Mouse (Mus musculus): ENCODE data around the gene Abat. TPM values are rescaled to one million over a fixed set of nuclear protein-coding genes. Genes with fewer than 3 reads are reported as not detected.

The Abat gene
- polyA plus RNA-seq, 1 experiment from 2014 or later: 36.1 TPM

GRCm38 (mm10) chr16:8578326-8578725 lies 65.1 kb downstream of the Abat start:
- no peak overlapping the region for H3K4me3 ChIP-seq
- no peaks in the 10 kb centered on the region for H3K27me3 ChIP-seq
- ATAC-seq (ENCODE audit: low FRiP score, low read depth): no peak
- H3K9me3 ChIP-seq: peaks cover 8% of the 10 kb centered on the region
- no peak overlapping the region for H3K4me2 ChIP-seq (replicated peaks)
- no peak overlapping the region for H3K27ac ChIP-seq
- WGBS: 27% methylated on average over 4 of the region's 4 CpGs
- H3K36me3 ChIP-seq: peaks cover 47% of the 10 kb centered on the region
- no peaks in the 10 kb centered on the region for H3K4me1 ChIP-seq
- no peak overlapping the region for H3K9ac ChIP-seq

- no peak for ATAC-seq (ENCODE audit: low FRiP score, low read depth)
- Histone ChIP-seq H3K36me3 (peaks cover 44% of the 10 kb centered on the region), H3K4me3 (no peak overlapping the region), H3K9me3 (peaks cover 8% of the 10 kb centered on the region), H3K9ac (no peak overlapping the region), H3K4me1 (no peaks in the 10 kb centered on the region), H3K27me3 (no peaks in the 10 kb centered on the region), H3K4me2 (replicated peaks) (no peak overlapping the region), H3K27ac (no peak overlapping the region)
- WGBS: 79% methylated on average over 5 of the region's 5 CpGs
These were observed 66.3 kb downstream of the Abat start for GRCm38 (mm10) chr16:8579546-8579945.

- no peaks in the 10 kb centered on the region for H3K4me1 ChIP-seq
- no peak for ATAC-seq (ENCODE audit: low FRiP score, low read depth)
- no peak overlapping the region for H3K9ac ChIP-seq
- no peak overlapping the region for H3K4me2 ChIP-seq (replicated peaks)
- no peak overlapping the region for H3K27ac ChIP-seq
- no peaks in the 10 kb centered on the region for H3K27me3 ChIP-seq
- no peak overlapping the region for H3K4me3 ChIP-seq
- H3K9me3 ChIP-seq: peaks cover 8% of the 10 kb centered on the region
- H3K36me3 ChIP-seq: peaks cover 50% of the 10 kb centered on the region
- WGBS: 95% methylated on average over 6 of the region's 6 CpGs
These were observed 68.5 kb downstream of the Abat start for GRCm38 (mm10) chr16:8581661-8582239.

GRCm38 (mm10) chr16:8582579-8583295 lies 69.5 kb downstream of the Abat start:
- WGBS: 95% methylated on average over 5 of the region's 5 CpGs
- Histone ChIP-seq H3K36me3 (peaks cover 57% of the 10 kb centered on the region), H3K4me2 (replicated peaks) (no peak overlapping the region), H3K9ac (no peak overlapping the region), H3K27me3 (no peaks in the 10 kb centered on the region), H3K4me1 (no peaks in the 10 kb centered on the region), H3K9me3 (peaks cover 8% of the 10 kb centered on the region), H3K4me3 (no peak overlapping the region), H3K27ac (no peak overlapping the region)
- no peak for ATAC-seq (ENCODE audit: low FRiP score, low read depth)

GRCm38 (mm10) chr16:8584248-8584647 lies 71.0 kb downstream of the Abat start:
- peaks cover 60% of the 10 kb centered on the region for H3K36me3 ChIP-seq
- no peaks in the 10 kb centered on the region for H3K4me1 ChIP-seq
- H3K4me3 ChIP-seq: no peak overlapping the region

GRCm38 (mm10) chr16:8585056-8585455 lies 71.8 kb downstream of the Abat start:
- peaks cover 68% of the 10 kb centered on the region for H3K36me3 ChIP-seq
- H3K4me2 ChIP-seq (replicated peaks): no peak overlapping the region
- H3K27ac ChIP-seq: no peak overlapping the region
- ATAC-seq (ENCODE audit: low FRiP score, low read depth): no peak
- no peak overlapping the region for H3K9ac ChIP-seq
- no peaks in the 10 kb centered on the region for H3K27me3 ChIP-seq
- H3K4me1 ChIP-seq: no peaks in the 10 kb centered on the region
- 66% methylated on average over 5 of the region's 5 CpGs for WGBS
- H3K9me3 ChIP-seq: peaks cover 8% of the 10 kb centered on the region
- H3K4me3 ChIP-seq: no peak overlapping the region

More at GRCm38 (mm10) chr16:8584248-8584647, 71.0 kb downstream of the Abat start:
- WGBS: 92% methylated on average over 1 of the region's 1 CpGs
- Histone ChIP-seq H3K27ac (no peak overlapping the region), H3K4me2 (replicated peaks) (no peak overlapping the region), H3K27me3 (no peaks in the 10 kb centered on the region), H3K9ac (no peak overlapping the region), H3K9me3 (peaks cover 8% of the 10 kb centered on the region)
- ATAC-seq (ENCODE audit: low FRiP score, low read depth): no peak

GRCm38 (mm10) chr16:8595411-8595810 lies 82.2 kb downstream of the Abat start:
- Histone ChIP-seq H3K9me3 (no peaks in the 10 kb centered on the region), H3K4me1 (peaks cover 4% of the 10 kb centered on the region; the same call in 1 of the 2 replicates), H3K4me3 (no peak overlapping the region), H3K27me3 (no peaks in the 10 kb centered on the region), H3K27ac (no peak overlapping the region), H3K4me2 (replicated peaks) (no peak overlapping the region), H3K36me3 (peaks cover 14% of the 10 kb centered on the region; the same call in 1 of the 2 replicates), H3K9ac (no peak overlapping the region)
- ATAC-seq (ENCODE audit: low FRiP score, low read depth): no peak
- WGBS: 82% methylated on average over 4 of the region's 4 CpGs

GRCm38 (mm10) chr16:8596336-8596735 lies 83.1 kb downstream of the Abat start:
- H3K4me1 ChIP-seq: peaks cover 4% of the 10 kb centered on the region; the same call in 1 of the 2 replicates
- no peak overlapping the region for H3K4me3 ChIP-seq
- no peak for ATAC-seq (ENCODE audit: low FRiP score, low read depth)
- H3K9me3 ChIP-seq: no peaks in the 10 kb centered on the region
- no peaks in the 10 kb centered on the region for H3K27me3 ChIP-seq
- H3K27ac ChIP-seq: no peak overlapping the region
- H3K9ac ChIP-seq: no peak overlapping the region
- peaks cover 17% of the 10 kb centered on the region for H3K36me3 ChIP-seq
- H3K4me2 ChIP-seq (replicated peaks): no peak overlapping the region
- 79% methylated on average over 4 of the region's 4 CpGs for WGBS

GRCm38 (mm10) chr16:8597516-8597915 lies 84.3 kb downstream of the Abat start:
- Histone ChIP-seq H3K27me3 (no peaks in the 10 kb centered on the region), H3K4me1 (peaks cover 4% of the 10 kb centered on the region; the same call in 1 of the 2 replicates), H3K4me3 (no peak overlapping the region), H3K4me2 (replicated peaks) (no peak overlapping the region), H3K9ac (no peak overlapping the region), H3K36me3 (peaks cover 24% of the 10 kb centered on the region), H3K27ac (no peak overlapping the region), H3K9me3 (no peaks in the 10 kb centered on the region)
- ATAC-seq (ENCODE audit: low FRiP score, low read depth): no peak
- WGBS: 93% methylated on average over 5 of the region's 5 CpGs

GRCm38 (mm10) chr16:8603789-8604188 lies 90.6 kb downstream of the Abat start:
- H3K4me2 ChIP-seq (replicated peaks): no peak overlapping the region
- WGBS: 85% methylated on average over 3 of the region's 3 CpGs
- H3K4me1 ChIP-seq: peaks cover 4% of the 10 kb centered on the region; the same call in 1 of the 2 replicates
- H3K36me3 ChIP-seq: peaks cover 44% of the 10 kb centered on the region
- no peak for ATAC-seq (ENCODE audit: low FRiP score, low read depth)
- H3K4me3 ChIP-seq: no peak overlapping the region
- H3K9ac ChIP-seq: no peak overlapping the region
- H3K27ac ChIP-seq: no peak overlapping the region
- H3K27me3 ChIP-seq: no peaks in the 10 kb centered on the region
- H3K9me3 ChIP-seq: no peaks in the 10 kb centered on the region

- no peak for ATAC-seq (ENCODE audit: low FRiP score, low read depth)
These were observed 97.2 kb downstream of the Abat start for GRCm38 (mm10) chr16:8610397-8610796.

GRCm38 (mm10) chr16:8612214-8613005 lies 99.2 kb downstream of the Abat start:
- Histone ChIP-seq H3K4me2 (replicated peaks) (no peak overlapping the region), H3K4me1 (no peaks in the 10 kb centered on the region), H3K27ac (no peak overlapping the region), H3K36me3 (peaks cover 67% of the 10 kb centered on the region), H3K4me3 (no peak overlapping the region), H3K27me3 (no peaks in the 10 kb centered on the region), H3K9me3 (no peaks in the 10 kb centered on the region), H3K9ac (no peak overlapping the region)
- 86% methylated on average over 8 of the region's 8 CpGs for WGBS
- no peak for ATAC-seq (ENCODE audit: low FRiP score, low read depth)

More at GRCm38 (mm10) chr16:8610397-8610796, 97.2 kb downstream of the Abat start:
- H3K36me3 ChIP-seq: peaks cover 63% of the 10 kb centered on the region
- H3K4me2 ChIP-seq (replicated peaks): no peak overlapping the region
- no peaks in the 10 kb centered on the region for H3K27me3 ChIP-seq
- WGBS: 61% methylated on average over 3 of the region's 3 CpGs
- no peaks in the 10 kb centered on the region for H3K4me1 ChIP-seq
- no peak overlapping the region for H3K9ac ChIP-seq
- H3K9me3 ChIP-seq: no peaks in the 10 kb centered on the region
- no peak overlapping the region for H3K4me3 ChIP-seq
- no peak overlapping the region for H3K27ac ChIP-seq
